Mouse (Mus musculus) CD4-positive, CD25-positive, alpha-beta regulatory T cell, adult 9 weeks (primary cell): ENCODE measurements around the gene Zdhhc19. TPM values are rescaled to one million over a fixed set of nuclear protein-coding genes. Genes with fewer than 3 reads are reported as not detected.

Experiments
- polyA plus RNA-seq: library from polyadenylated mRNA; unstranded; fragments of 100-300 nt; shearing (Covaris generic); gene quantifications from one replicate; pipeline ENCODE4 v1.2.1, GENCODE M21; 2017

Zdhhc19 gene
- not detected for polyA plus RNA-seq

GRCm38 (mm10) chr16:32495965-32496364 lies at the start of gene Zdhhc19:
Zdhhc19 (plus strand) TSS chr16:32496265.

GRCm38 (mm10) chr16:32487234-32488111 lies 8.6 kb upstream of the Zdhhc19 start, which contains the start of gene Slc51a:
Slc51a (minus strand) TSS chr16:32487879.

GRCm38 (mm10) chr16:32608712-32609400 lies 112.8 kb downstream of the Zdhhc19 start, which contains the start of gene Tfrc:
Tfrc (plus strand) TSS chr16:32608920.

Other genes starting within 250 kb of the Zdhhc19 start
- gene Fbxo45, start 249.1 kb upstream of the Zdhhc19 start, polyA plus RNA-seq = 2.5 TPM
- 25.0 TPM for gene Wdr53, start 249.0 kb upstream of the Zdhhc19 start, polyA plus RNA-seq
- not detected for gene Smco1, start 224.8 kb upstream of the Zdhhc19 start, polyA plus RNA-seq
- gene Rnf168, start 218.8 kb upstream of the Zdhhc19 start, polyA plus RNA-seq = 12.3 TPM
- 33.3 TPM for gene Ubxn7, start 164.0 kb upstream of the Zdhhc19 start, polyA plus RNA-seq
- not detected for gene Tm4sf19, start 95.8 kb upstream of the Zdhhc19 start, polyA plus RNA-seq
- gene Tctex1d2, start 76.6 kb upstream of the Zdhhc19 start, polyA plus RNA-seq = 4.4 TPM
- 15.5 TPM for gene Pcyt1a, start 65.3 kb upstream of the Zdhhc19 start, polyA plus RNA-seq
- 0.15 TPM for gene Slc51a, start 8.4 kb upstream of the Zdhhc19 start, polyA plus RNA-seq
- 38.9 TPM for gene Tfrc, start 112.7 kb downstream of the Zdhhc19 start, polyA plus RNA-seq
- 13.9 TPM for gene Tnk2, start 147.6 kb downstream of the Zdhhc19 start, polyA plus RNA-seq
- gene Muc4, start 239.6 kb downstream of the Zdhhc19 start, polyA plus RNA-seq = not detected